Mouse (Mus musculus) embryonic fibroblast, embryonic 13.5 days (primary cell): ENCODE results near the gene March10.

Source experiments
- CTCF ChIP-seq: IDR thresholded peaks from 2 replicates; pipeline ENCODE4 v1.5.1; 2011; ENCODE audit warnings: mild to moderate bottlenecking, control low read depth, low read length, moderate library complexity, borderline replicate concordance; ENCODE audit not compliant: insufficient read depth
- POLR2A ChIP-seq: IDR thresholded peaks from 2 replicates; pipeline ENCODE4 v1.6.1; 2011; ENCODE audit warnings: low read depth, mild to moderate bottlenecking, control low read depth, low read length, moderate library complexity

- TF ChIP-seq CTCF: no peak
- TF ChIP-seq POLR2A: no peak
Measured at GRCm38 (mm10) chr11:105455118-105455517, 1.4 kb downstream of the March10 start.
